Mouse (Mus musculus) ES-Bruce4 (cell line): ENCODE measurements around the gene Sf3a2. TPM values are rescaled to one million over a fixed set of nuclear protein-coding genes. Genes with fewer than 3 reads are reported as not detected.
A peak's percentile ranks its signal among the peaks of the same experiment; 100 is the strongest.

Source experiments
- H3K27ac ChIP-seq: 2 replicates; pipeline ENCODE4 v1.5.1; 2012; ENCODE audit warnings: low read length, inconsistent platforms; ENCODE audit not compliant: insufficient read depth
- H3K27me3 ChIP-seq: 2 replicates; pipeline ENCODE4 v1.6.1; 2012; ENCODE audit warnings: mild to moderate bottlenecking, low read length, inconsistent platforms; ENCODE audit not compliant: control insufficient read depth, poor library complexity, insufficient read depth, severe bottlenecking
- H3K36me3 ChIP-seq: 2 replicates; pipeline ENCODE4 v1.6.1; 2012; ENCODE audit warnings: inconsistent platforms, mild to moderate bottlenecking, low read length, moderate library complexity; ENCODE audit not compliant: control insufficient read depth, poor library complexity, insufficient read depth, severe bottlenecking
- H3K4me1 ChIP-seq: one replicate; pipeline ENCODE4 v1.8.1; 2011; ENCODE audit warnings: low read length; ENCODE audit not compliant: control insufficient read depth, insufficient read depth
- H3K4me3 ChIP-seq: 2 replicates; pipeline ENCODE4 v1.5.1; 2011; ENCODE audit warnings: low read depth, mild to moderate bottlenecking, low read length
- H3K9ac ChIP-seq: 2 replicates; pipeline ENCODE4 v1.6.1; 2012; ENCODE audit warnings: low read depth, mild to moderate bottlenecking, inconsistent platforms; ENCODE audit not compliant: poor library complexity, severe bottlenecking
- H3K9me3 ChIP-seq: replicated peaks from 2 replicates; pipeline ENCODE4 v1.6.1; 2012; ENCODE audit warnings: mild to moderate bottlenecking, low read length, inconsistent platforms; ENCODE audit not compliant: control insufficient read depth, poor library complexity, insufficient read depth, severe bottlenecking
- CTCF ChIP-seq: IDR thresholded peaks from one replicate; pipeline ENCODE4 v1.8.1; 2011; ENCODE audit warnings: low read depth, low read length
- EP300 ChIP-seq: IDR thresholded peaks from 2 replicates; pipeline ENCODE4 v1.6.1; 2011; ENCODE audit warnings: low read depth, low read length; ENCODE audit not compliant: insufficient read depth
- POLR2A ChIP-seq: IDR thresholded peaks from one replicate; pipeline ENCODE4 v1.8.1; 2011; ENCODE audit warnings: low read length; ENCODE audit not compliant: insufficient read depth
- polyA plus RNA-seq: library from polyadenylated mRNA; stranded (reverse); fragments of >200 nt; gene quantifications from 2 replicates; pipeline ENCODE4 v1.2.4, GENCODE M21; 2011; ENCODE audit warnings: low read depth; ENCODE audit not compliant: missing spikeins, insufficient read depth, insufficient read length

Gene Sf3a2
- polyA plus RNA-seq, 1 experiment: 90.1 TPM

DNA sequence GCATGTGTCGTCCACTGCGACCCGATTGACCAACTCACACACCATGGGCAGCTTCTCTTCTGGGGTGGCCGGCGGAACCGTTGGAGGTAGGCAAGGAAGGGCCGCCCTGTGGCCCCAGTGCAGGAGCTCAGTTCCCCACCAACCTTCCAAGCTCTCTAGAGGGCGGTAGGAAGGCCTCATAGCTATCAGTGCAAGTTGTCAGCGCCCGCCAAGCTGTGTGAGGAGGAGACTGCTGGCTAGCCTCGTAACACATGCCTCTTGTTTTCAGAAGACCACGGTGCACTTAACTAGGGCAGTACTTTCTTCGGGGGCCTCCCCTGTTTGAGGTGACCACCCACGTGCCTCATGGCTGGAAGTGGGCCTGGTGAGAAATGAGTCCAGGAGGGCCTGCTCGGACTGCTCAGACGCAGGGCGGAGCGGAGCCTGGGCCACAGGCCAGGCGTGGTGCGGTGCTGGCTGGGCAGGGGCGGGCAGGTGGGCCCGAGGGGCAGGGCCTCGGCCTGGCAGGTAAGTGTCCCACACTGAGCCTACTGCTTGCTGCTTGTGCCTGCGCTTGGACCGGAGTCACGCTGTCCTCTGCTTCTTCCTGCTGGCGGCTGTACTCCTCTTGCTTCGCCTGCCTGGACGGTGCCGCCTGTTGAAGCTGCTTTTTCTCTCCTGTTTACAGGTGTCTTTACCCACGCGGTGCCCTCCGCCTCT is 6.4 kb upstream of the Sf3a2 start:
- Histone ChIP-seq H3K9me3 (no peaks in the 10 kb centered on the region), H3K27me3 (no peaks in the 10 kb centered on the region), H3K9ac (peak overlapping the region; percentile 9; the same call in 1 of the 2 replicates), H3K4me1 (peaks cover 2% of the 10 kb centered on the region), H3K36me3 (peaks cover 13% of the 10 kb centered on the region), H3K27ac (no peak overlapping the region), H3K4me3 (peak overlapping the region; percentile 19)
- TF ChIP-seq EP300 (no peak), POLR2A (no peak), CTCF (no peak)

DNA sequence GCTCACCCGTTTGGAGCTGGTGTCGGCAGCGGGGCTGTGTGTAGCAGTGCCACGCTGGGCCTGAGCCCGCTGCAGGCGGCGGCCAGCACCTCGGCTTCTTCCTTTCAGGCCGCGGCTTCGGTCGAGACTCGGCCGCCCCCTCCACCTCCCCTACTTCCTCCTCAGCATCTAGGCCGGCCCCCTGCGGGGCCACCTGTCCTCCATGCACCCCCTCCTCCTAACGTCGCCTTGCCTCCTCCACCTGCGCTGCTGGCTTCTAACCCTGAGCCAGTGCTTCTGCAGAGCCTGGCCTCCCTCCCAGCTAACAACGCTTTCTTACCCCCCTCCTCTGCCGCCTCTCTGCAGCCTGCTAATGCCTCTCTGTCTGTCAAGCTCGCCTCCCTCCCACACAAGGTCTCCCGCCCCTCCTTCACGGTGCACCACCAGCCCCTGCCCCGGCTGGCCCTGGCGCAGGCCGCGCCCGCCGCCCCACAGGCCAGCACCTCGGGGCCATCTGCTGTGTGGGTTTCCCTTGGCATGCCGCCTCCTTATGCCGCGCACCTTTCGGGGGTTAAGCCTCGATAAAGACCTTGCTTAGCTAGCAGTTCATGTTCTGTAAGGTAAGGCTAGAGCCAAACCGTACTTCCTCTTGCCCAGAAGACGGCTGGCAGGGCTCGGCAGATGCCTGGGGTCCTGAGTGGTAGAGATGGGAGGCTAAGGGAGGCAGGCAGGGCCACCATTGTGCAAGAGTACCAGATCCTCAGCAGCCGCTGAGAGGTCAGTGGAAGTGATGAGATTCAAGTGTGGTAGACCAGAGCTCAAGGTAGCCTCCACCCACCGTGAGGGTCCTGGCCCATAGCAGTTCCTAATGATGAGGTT is 5.6 kb upstream of the Sf3a2 start:
- Histone ChIP-seq H3K9me3 (no peaks in the 10 kb centered on the region), H3K27ac (no peak overlapping the region), H3K36me3 (peaks cover 13% of the 10 kb centered on the region), H3K27me3 (no peaks in the 10 kb centered on the region), H3K9ac (peak overlapping the region; percentile 9; the same call in 1 of the 2 replicates), H3K4me1 (peaks cover 2% of the 10 kb centered on the region), H3K4me3 (peak overlapping the region; percentile 19)
- TF ChIP-seq EP300: no peak
- no peak for TF ChIP-seq POLR2A
- TF ChIP-seq CTCF: no peak

GRCm38 (mm10) chr10:80793033-80793784 is 4.8 kb upstream of the Sf3a2 start:
- H3K9me3 ChIP-seq: no peaks in the 10 kb centered on the region
- H3K27me3 ChIP-seq: no peaks in the 10 kb centered on the region
- no peak overlapping the region for H3K9ac ChIP-seq
- H3K4me1 ChIP-seq: peaks cover 2% of the 10 kb centered on the region
- H3K27ac ChIP-seq: no peak overlapping the region
- TF ChIP-seq EP300 (no peak), CTCF (no peak), POLR2A (no peak)
- H3K36me3 ChIP-seq: peaks cover 13% of the 10 kb centered on the region
- H3K4me3 ChIP-seq: no peak overlapping the region

- no peak for TF ChIP-seq POLR2A
- Histone ChIP-seq H3K27me3 (no peaks in the 10 kb centered on the region), H3K9ac (no peak overlapping the region), H3K4me3 (no peak overlapping the region), H3K9me3 (no peaks in the 10 kb centered on the region), H3K4me1 (peaks cover 2% of the 10 kb centered on the region), H3K27ac (no peak overlapping the region), H3K36me3 (peaks cover 8% of the 10 kb centered on the region; the same call in 1 of the 2 replicates)
Observed at GRCm38 (mm10) chr10:80793803-80794202, 4.2 kb upstream of the Sf3a2 start.

DNA sequence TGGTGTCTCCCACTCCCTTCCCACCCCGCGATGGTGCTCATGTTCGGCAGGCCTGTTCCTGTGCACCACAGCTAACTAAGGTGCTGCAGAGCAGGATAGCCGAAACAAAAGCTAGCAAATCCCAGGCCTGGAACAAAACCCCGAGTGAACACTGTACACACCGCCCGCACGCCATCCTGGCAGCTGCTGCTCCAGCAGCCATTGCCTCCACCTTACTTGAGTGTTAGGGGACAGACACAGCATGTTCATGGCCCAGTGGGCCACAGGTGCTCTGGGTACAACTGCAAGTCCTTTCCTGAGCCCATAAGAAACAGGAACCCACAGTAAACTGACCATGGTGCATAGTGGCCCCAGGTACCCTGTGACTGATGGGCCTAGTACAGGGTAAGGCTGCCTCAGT is 3.2 kb upstream of the Sf3a2 start:
- no peak overlapping the region for H3K27ac ChIP-seq
- H3K36me3 ChIP-seq: peaks cover 3% of the 10 kb centered on the region; the same call in 1 of the 2 replicates
- H3K4me1 ChIP-seq: peaks cover 2% of the 10 kb centered on the region
- H3K9me3 ChIP-seq: no peaks in the 10 kb centered on the region
- no peak overlapping the region for H3K4me3 ChIP-seq
- TF ChIP-seq CTCF (no peak), EP300 (no peak), POLR2A (no peak)
- H3K27me3 ChIP-seq: no peaks in the 10 kb centered on the region
- no peak overlapping the region for H3K9ac ChIP-seq
